Mouse (Mus musculus) adipocyte (in vitro differentiated cells): ENCODE data around the gene Slc17a1.

Experiments used
- DNase-seq: peaks from one replicate; pipeline ENCODE4 v3.0.0-alpha.2; 2016; ENCODE audit warnings: low spot score

Slc17a1 gene

DNA sequence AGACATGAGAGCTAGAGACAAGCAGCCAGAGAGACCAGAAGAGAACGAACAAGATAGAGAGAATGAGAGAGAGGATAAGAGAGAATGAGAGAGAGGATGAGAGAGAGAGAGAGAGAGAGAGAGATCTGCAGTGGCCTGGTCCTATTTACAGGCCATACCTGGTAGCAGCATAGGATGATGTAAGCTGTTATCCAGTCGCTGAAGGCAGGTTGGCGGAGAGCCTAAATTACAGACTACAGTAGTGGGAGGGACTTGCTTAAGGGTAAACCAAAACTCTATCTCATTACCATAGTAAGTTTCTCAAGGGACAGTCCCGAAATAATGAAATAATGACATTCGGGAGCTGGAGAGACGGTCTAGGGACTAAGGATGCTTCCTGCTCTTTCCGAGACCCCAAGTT lies at the start of gene Slc17a1:
Gene Slc17a1 (plus strand): TSS at position 346 of the 400 bp plus-strand sequence.
- DNase-seq, result no peak

- DNase-seq, result no peak
Measured at GRCm38 (mm10) chr13:23820179-23820940, 47.2 kb upstream of the Slc17a1 start.

DNA sequence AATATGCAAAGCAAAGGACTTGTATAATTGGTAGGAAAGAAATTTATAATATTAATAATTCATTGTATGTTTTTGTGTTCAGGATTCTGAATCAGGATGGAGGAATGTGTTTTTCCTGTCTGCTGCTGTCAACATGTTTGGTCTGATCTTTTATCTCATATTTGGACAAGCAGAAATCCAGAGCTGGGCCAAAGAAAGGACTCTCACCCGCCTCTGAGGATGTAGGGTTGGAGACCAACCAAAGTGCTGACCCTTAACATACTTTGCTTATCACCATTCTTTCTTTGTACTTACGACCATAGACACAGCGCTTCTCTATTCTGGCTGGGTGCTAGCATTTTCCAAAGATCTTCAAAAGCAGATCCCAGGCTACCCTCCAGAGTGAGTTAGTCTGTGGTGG lies 45.3 kb upstream of the Slc17a1 start:
- DNase-seq, result no peak

DNA sequence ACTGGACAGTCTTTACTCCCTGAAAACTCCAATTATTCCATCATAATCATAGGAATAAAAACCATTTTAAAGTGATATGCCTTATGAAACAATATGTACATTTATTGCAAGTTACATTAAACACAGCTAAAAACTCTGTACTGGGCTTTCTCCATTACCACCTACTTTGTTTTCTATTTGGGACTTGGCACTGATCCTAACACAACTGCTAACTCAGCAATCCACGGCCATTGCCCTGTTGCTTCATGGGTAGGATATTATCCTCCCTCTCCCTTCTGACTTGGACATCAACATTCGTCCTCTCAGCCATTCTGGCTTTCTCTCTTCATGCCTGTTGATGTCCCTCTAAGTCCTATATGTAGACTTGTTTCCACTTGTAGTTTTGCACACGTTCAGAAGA lies 40.9 kb upstream of the Slc17a1 start:
- DNase-seq, result no peak

DNA sequence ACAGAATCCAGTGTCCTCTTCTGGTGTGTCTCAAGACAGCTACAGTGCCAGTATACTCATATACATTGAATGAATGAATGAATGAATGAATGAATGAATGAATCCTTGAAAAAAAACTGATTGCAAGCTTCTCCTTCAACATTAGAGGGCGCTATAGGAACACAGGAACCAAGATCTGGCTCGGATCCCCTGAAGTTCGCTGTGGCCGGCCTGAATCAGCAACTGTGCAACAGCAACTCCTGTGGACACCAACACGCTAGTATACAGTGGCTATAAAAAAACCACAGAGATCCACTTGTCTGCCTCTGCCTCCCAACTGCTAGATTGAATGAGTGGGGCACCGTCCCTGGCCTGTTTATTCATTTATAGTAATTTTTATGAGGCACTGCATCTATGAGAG lies 34.5 kb upstream of the Slc17a1 start:
- DNase-seq, result peak; percentile 12

GRCm38 (mm10) chr13:23834836-23835235 lies 32.7 kb upstream of the Slc17a1 start:
- no peak for DNase-seq

DNA sequence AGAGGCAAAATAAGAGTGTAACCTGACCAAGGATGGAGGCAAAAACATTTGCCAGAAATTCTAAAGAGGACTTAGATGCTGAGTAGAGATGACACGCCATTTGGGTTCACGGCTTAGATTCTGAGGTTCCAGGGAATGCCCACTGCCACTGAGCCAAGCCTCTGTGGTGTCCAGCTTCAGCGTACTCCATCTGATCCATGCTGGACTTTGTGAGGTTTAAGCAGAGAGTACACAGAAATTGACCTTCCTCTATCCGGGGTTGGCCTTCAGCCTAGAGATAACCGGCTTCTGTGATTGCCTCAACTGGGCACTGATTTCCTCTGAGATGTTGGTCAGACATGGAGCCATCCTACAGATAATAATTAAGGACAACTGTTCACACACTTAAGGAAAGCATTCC lies 30.9 kb upstream of the Slc17a1 start:
- no peak for DNase-seq

GRCm38 (mm10) chr13:23839308-23839707 lies 28.2 kb upstream of the Slc17a1 start, which contains the start of gene Slc17a3:
Gene Slc17a3, plus strand, starts transcription at chr13:23839434.
- DNase-seq, result no peak

GRCm38 (mm10) chr13:23845851-23846250 lies 21.7 kb upstream of the Slc17a1 start:
- DNase-seq, result no peak

DNA sequence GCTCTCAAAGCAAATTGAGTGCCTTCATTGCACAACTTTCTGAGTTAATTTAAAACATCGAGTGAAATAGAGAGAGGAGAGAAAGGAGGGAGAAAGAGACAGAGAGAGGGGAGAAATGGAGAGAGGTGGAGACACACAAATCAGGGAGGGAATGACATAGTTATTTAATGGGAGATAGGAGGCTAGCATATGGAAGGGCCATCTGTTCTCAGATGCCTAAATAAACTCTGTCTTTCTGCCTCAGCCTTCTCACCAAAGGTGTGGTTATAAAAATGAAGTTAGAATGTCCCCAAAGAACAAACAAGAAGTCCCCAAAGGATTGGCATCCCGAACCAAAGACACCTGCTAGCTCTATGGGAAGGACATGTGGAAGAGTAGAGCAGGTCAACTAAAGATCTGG lies 18.3 kb upstream of the Slc17a1 start:
- no peak for DNase-seq

DNA sequence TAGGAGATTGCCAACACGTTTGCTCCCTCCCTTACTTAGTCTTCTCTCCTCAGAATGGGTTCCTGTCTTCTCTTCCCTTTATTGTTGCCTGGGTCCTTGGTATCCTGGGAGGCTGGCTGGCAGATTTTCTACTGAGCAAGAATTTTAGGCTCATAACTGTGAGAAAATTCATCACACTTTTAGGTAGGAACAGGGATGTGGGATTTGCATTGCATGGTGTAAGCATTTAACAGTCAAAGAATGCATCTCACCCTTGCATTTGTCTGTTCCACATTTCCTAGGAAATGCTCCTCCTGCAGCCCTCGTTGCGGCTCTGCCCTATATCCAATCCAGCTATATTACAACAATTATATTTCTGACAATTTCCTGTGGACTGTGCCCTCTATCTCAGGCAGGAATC lies 11.1 kb upstream of the Slc17a1 start:
- no peak for DNase-seq

DNA sequence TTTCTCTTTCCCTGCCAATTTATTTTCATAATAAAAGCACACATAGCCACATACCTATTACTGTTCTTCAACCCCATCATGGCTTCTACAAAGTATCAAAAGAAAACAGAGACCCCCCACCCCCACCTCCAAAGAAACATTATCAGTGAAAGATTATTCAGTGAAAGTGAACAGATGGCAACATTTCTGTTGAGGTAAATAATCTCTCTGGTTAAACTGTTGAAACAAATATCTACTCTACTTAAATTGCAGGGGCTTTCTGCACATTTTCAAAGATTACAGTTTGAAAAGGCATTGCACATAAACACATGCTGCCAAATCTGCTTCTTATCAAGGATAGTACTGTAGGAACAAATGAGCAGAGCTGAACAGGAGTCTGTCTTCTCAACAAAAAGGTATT lies 5.7 kb upstream of the Slc17a1 start:
- no peak for DNase-seq

GRCm38 (mm10) chr13:23864711-23865110 lies 2.8 kb upstream of the Slc17a1 start:
- DNase-seq, result no peak

GRCm38 (mm10) chr13:23866086-23866710 lies 1.4 kb upstream of the Slc17a1 start:
- DNase-seq, result no peak

GRCm38 (mm10) chr13:23867000-23867399 lies 550 bp upstream of the Slc17a1 start:
- DNase-seq, result no peak

GRCm38 (mm10) chr13:23868790-23869533 lies 1.4 kb downstream of the Slc17a1 start:
- DNase-seq, result peak; percentile 4

- DNase-seq, result no peak
Measured at GRCm38 (mm10) chr13:23869996-23870395, 2.4 kb downstream of the Slc17a1 start.

- no peak for DNase-seq
Measured at GRCm38 (mm10) chr13:23873141-23873540, 5.6 kb downstream of the Slc17a1 start.

DNA sequence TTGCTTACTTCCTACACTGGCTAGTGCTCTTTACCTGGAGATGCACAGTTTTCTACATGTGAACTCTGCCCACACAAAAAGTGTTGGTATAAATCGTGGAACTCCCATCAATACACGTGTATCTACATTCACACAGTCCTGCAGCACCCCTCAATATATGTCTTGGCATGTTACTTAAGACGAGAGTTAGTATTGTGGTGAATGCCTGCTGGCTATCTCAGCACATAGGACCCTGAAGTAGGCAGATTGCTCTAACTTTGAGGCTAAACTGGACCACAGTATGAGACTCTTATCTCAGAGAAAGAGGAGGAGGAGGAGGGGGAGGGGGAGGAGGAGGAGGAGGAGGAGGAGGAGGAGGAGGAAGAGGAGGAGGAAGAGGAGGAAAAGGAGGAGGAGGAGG lies 11.6 kb downstream of the Slc17a1 start:
- no peak for DNase-seq

- DNase-seq, result no peak
Measured at GRCm38 (mm10) chr13:23879636-23880035, 12.1 kb downstream of the Slc17a1 start.

- DNase-seq, result peak; percentile 4
Measured at GRCm38 (mm10) chr13:23885540-23885939, 18.0 kb downstream of the Slc17a1 start.

- DNase-seq, result no peak
Measured at GRCm38 (mm10) chr13:23887026-23887725, 19.6 kb downstream of the Slc17a1 start.
